Mouse (Mus musculus) heart, adult 2 months (tissue): Measurements from ENCODE around the gene Odf3l1. TPM values are rescaled to one million over a fixed set of nuclear protein-coding genes. Genes with fewer than 3 reads are reported as not detected.

ENCODE experiments used
- DNase-seq, 2 experiments: peaks; one replicate each; pipeline ENCODE4 v3.0.0; 2021
- H3K27ac ChIP-seq: fragments of 200-600 bp; 2 replicates; pipeline ENCODE4 v1.8.1; 2022
- H3K27me3 ChIP-seq: fragments of 200-500 bp; 2 replicates; pipeline ENCODE4 v1.6.1; 2012; ENCODE audit warnings: mild to moderate bottlenecking, low read length, inconsistent platforms, mixed read lengths; ENCODE audit not compliant: control insufficient read depth, insufficient read depth
- H3K36me3 ChIP-seq: fragments of 200-500 bp; 2 replicates; pipeline ENCODE4 v1.6.1; 2012; ENCODE audit warnings: low read length, inconsistent platforms; ENCODE audit not compliant: control insufficient read depth, insufficient read depth
- H3K4me1 ChIP-seq: fragments of 200-500 bp; 2 replicates; pipeline ENCODE4 v1.6.1; 2011; ENCODE audit warnings: low read length; ENCODE audit not compliant: control insufficient read depth, insufficient read depth
- H3K4me3 ChIP-seq: fragments of 200-600 bp; 2 replicates; pipeline ENCODE4 v1.8.1; 2022
- H3K79me2 ChIP-seq: fragments of 200-500 bp; replicated peaks from 2 replicates; pipeline ENCODE4 v1.6.1; 2012; ENCODE audit warnings: mild to moderate bottlenecking, inconsistent platforms, low read length, moderate library complexity, mixed read lengths; ENCODE audit not compliant: control insufficient read depth, insufficient read depth
- H3K9ac ChIP-seq: fragments of 200-500 bp; 2 replicates; pipeline ENCODE4 v1.6.1; 2012; ENCODE audit warnings: low read depth, mild to moderate bottlenecking, control low read depth, inconsistent platforms, low read length, mixed read lengths
- CTCF ChIP-seq: fragments of 200-600 bp; IDR thresholded peaks from 2 replicates; pipeline ENCODE4 v1.8.1; 2022; ENCODE audit warnings: antibody characterized with exemption, mild to moderate bottlenecking, moderate library complexity
- EP300 ChIP-seq: fragments of 200-500 bp; IDR thresholded peaks from 2 replicates; pipeline ENCODE4 v1.6.1; 2011; ENCODE audit warnings: low read depth, low read length, control low read depth; ENCODE audit not compliant: insufficient read depth
- POLR2A ChIP-seq: fragments of 200-500 bp; IDR thresholded peaks from 2 replicates; pipeline ENCODE4 v1.6.1; 2011; ENCODE audit warnings: mild to moderate bottlenecking, low read depth, low read length, control low read depth; ENCODE audit not compliant: insufficient read depth
- WGBS: fragments of 180-500 bp; shearing (Covaris S2); methylation state at CpG from one replicate; pipeline ENCODE4 v1.1.7; 2018; 5-methylcytosine and 5-hydroxymethylcytosine counted together
- intact Hi-C: fragments of 180-260 bp; cut with DNase I; formaldehyde crosslinking; loops from one replicate; pipeline ENCODE4 v1.15.1; 2025
- polyA plus RNA-seq: library from polyadenylated mRNA; depleted of rRNA; stranded (reverse); fragments of >200 nt; gene quantifications from 2 replicates; pipeline ENCODE4 v1.2.3, GENCODE M21; 2012
- total RNA-seq, 2 experiments: library from RNA; stranded (reverse); gene quantifications; 2 replicates each; pipeline ENCODE4 v1.2.3; 2021

The Odf3l1 gene
- total and polyA plus RNA-seq, 3 experiments, result 1.5 TPM; not detected in 2

- Histone ChIP-seq H3K27me3 (no peaks in the 10 kb centered on the region), H3K36me3 (no peaks in the 10 kb centered on the region), H3K4me3 (no peak overlapping the region), H3K27ac (no peak overlapping the region), H3K4me1 (no peaks in the 10 kb centered on the region; the same call in 1 of the 2 replicates), H3K9ac (no peak overlapping the region), H3K79me2 (no peaks in the 10 kb centered on the region)
- DNase-seq, result no peak
- no peak for TF ChIP-seq CTCF
- TF ChIP-seq POLR2A, result no peak
- TF ChIP-seq EP300, result no peak
- intact Hi-C loops, result no loop called here
- WGBS, result 86% methylated on average over 5 of the region's 5 CpGs
These were observed 23.8 kb downstream of the Odf3l1 start for GRCm38 (mm10) chr9:56840721-56841120.

GRCm38 (mm10) chr9:56835152-56835551 lies 29.3 kb downstream of the Odf3l1 start:
- no peak overlapping the region for H3K27ac ChIP-seq
- WGBS, result 51% methylated on average over 5 of the region's 5 CpGs
- no peak overlapping the region for H3K4me3 ChIP-seq
- intact Hi-C loops, result no loop called here
- H3K27me3 ChIP-seq, result no peaks in the 10 kb centered on the region
- DNase-seq, result no peak
- no peaks in the 10 kb centered on the region for H3K36me3 ChIP-seq
- H3K9ac ChIP-seq, result no peak overlapping the region
- H3K4me1 ChIP-seq, result no peaks in the 10 kb centered on the region; the same call in 1 of the 2 replicates
- TF ChIP-seq POLR2A (no peak), EP300 (no peak), CTCF (no peak)
- no peaks in the 10 kb centered on the region for H3K79me2 ChIP-seq

DNA sequence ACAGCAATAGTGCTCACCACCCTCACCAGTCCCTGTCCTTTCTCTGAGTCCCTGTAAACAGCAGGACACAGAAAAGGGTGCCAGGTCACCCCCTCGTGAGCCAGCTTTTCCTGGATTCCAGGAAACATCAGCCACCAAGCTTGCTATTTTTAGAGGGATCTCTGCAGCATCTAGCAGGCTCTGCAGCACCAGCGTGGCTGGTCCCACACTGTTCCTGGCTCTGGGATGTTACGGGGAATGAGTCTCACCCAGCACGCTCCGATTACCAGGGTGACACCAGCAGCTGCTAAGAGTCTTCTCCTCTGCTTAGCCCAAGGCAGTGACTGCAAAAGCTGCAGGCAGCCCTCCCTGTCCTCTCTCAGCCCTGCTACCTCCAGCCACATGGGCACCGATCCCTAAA lies 31.6 kb downstream of the Odf3l1 start:
- intact Hi-C loops, result no loop called here
- WGBS, result 15% methylated on average over 6 of the region's 6 CpGs
- Histone ChIP-seq H3K4me1 (no peaks in the 10 kb centered on the region; the same call in 1 of the 2 replicates), H3K4me3 (no peak overlapping the region), H3K36me3 (no peaks in the 10 kb centered on the region), H3K27me3 (no peaks in the 10 kb centered on the region), H3K27ac (no peak overlapping the region), H3K9ac (no peak overlapping the region), H3K79me2 (no peaks in the 10 kb centered on the region)
- peak in 1 of 2 experiments; percentile 21 for DNase-seq
- TF ChIP-seq EP300 (no peak), CTCF (no peak), POLR2A (no peak)

- WGBS, result 84% methylated on average over 3 of the region's 3 CpGs
- Histone ChIP-seq H3K4me1 (no peaks in the 10 kb centered on the region; the same call in 1 of the 2 replicates), H3K27me3 (no peaks in the 10 kb centered on the region), H3K36me3 (no peaks in the 10 kb centered on the region), H3K79me2 (no peaks in the 10 kb centered on the region), H3K9ac (no peak overlapping the region), H3K27ac (no peak overlapping the region), H3K4me3 (no peak overlapping the region)
- no peak for TF ChIP-seq POLR2A
- no peak for TF ChIP-seq EP300
- no peak for TF ChIP-seq CTCF
- DNase-seq, result no peak
- intact Hi-C loops, result no loop called here
These were observed 32.6 kb downstream of the Odf3l1 start for GRCm38 (mm10) chr9:56831904-56832303.

GRCm38 (mm10) chr9:56830162-56830561 lies 34.3 kb downstream of the Odf3l1 start:
- WGBS, result 48% methylated on average over 4 of the region's 4 CpGs
- Histone ChIP-seq H3K36me3 (no peaks in the 10 kb centered on the region), H3K27ac (no peak overlapping the region), H3K9ac (no peak overlapping the region), H3K4me3 (no peak overlapping the region), H3K79me2 (no peaks in the 10 kb centered on the region), H3K27me3 (no peaks in the 10 kb centered on the region), H3K4me1 (no peaks in the 10 kb centered on the region; the same call in 1 of the 2 replicates)
- DNase-seq, result no peak
- intact Hi-C loops, result no loop called here
- TF ChIP-seq CTCF, result no peak
- no peak for TF ChIP-seq EP300
- TF ChIP-seq POLR2A, result no peak

DNA sequence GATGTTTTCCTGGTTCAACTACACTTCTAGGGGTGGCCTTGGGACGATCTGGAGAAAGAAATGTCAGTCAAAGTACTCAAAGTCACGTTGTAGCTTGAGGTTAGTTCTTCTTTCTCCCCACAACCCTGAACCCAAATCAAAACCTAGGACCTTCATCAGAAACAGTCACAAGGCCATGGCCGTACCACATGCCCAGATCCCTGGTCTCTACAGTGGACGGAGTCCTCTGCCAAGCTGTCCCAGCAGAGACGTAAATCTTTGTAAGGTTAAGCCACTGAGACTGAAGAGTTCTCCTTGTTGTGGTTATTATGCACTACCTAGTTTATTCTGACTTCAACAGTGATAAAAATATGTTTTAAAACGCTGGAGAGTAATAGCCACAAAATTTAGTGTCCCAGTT lies 35.6 kb downstream of the Odf3l1 start:
- Histone ChIP-seq H3K79me2 (no peaks in the 10 kb centered on the region), H3K27ac (no peak overlapping the region), H3K36me3 (no peaks in the 10 kb centered on the region), H3K4me1 (no peaks in the 10 kb centered on the region), H3K27me3 (no peaks in the 10 kb centered on the region), H3K4me3 (no peak overlapping the region), H3K9ac (no peak overlapping the region)
- TF ChIP-seq CTCF (no peak), EP300 (no peak), POLR2A (no peak)
- intact Hi-C loops, result loop anchor here (10.0 kb wide), 1 partner anchor 104 kb away; no protein-coding TSS in a partner anchor
- 86% methylated on average over 6 of the region's 6 CpGs for WGBS
- DNase-seq, result no peak
